Mouse (Mus musculus) heart, postnatal 0 days (tissue): Measurements from ENCODE around the gene Bax. TPM values are rescaled to one million over a fixed set of nuclear protein-coding genes. Genes with fewer than 3 reads are reported as not detected.

Experiments used
- ATAC-seq: fragments of 200-750 bp; cut with Nextera tagmentation; 2 replicates; pipeline ENCODE4 v1.8.0; 2017; ENCODE audit warnings: low read depth, moderate number of reproducible peaks, moderate library complexity; ENCODE audit not compliant: insufficient read depth
- DNase-seq: peaks from one replicate; pipeline ENCODE4 v3.0.0-alpha.2; 2016; ENCODE audit warnings: low spot score
- H3K27ac ChIP-seq: fragments of 300-500 bp; sonication (generic); 2 replicates; pipeline ENCODE4 v1.5.1; 2014; ENCODE audit warnings: low read depth, mild to moderate bottlenecking
- H3K27me3 ChIP-seq: fragments of 300-500 bp; sonication (generic); 2 replicates; pipeline ENCODE4 v1.6.1; 2014; ENCODE audit warnings: low read length, mixed read lengths; ENCODE audit not compliant: control insufficient read depth, insufficient read depth
- H3K36me3 ChIP-seq: fragments of 300-500 bp; sonication (generic); replicated peaks from 2 replicates; pipeline ENCODE4 v1.6.1; 2014; ENCODE audit warnings: low read length, mixed read lengths; ENCODE audit not compliant: control insufficient read depth, insufficient read depth
- H3K4me1 ChIP-seq: fragments of 300-500 bp; sonication (generic); 2 replicates; pipeline ENCODE4 v1.6.1; 2014; ENCODE audit warnings: antibody characterized with exemption; ENCODE audit not compliant: control insufficient read depth, insufficient read depth
- H3K4me2 ChIP-seq: fragments of 300-500 bp; sonication (generic); 2 replicates; pipeline ENCODE4 v1.6.1; 2014; ENCODE audit warnings: low read depth, mild to moderate bottlenecking, low read length, moderate library complexity
- H3K4me3 ChIP-seq: fragments of 300-500 bp; sonication (generic); 2 replicates; pipeline ENCODE4 v1.5.1; 2014; ENCODE audit warnings: low read depth, low read length
- H3K9ac ChIP-seq: fragments of 300-500 bp; sonication (generic); replicated peaks from 2 replicates; pipeline ENCODE4 v1.6.1; 2014; ENCODE audit warnings: low read depth, low read length, mixed read lengths
- H3K9me3 ChIP-seq: fragments of 300-500 bp; sonication (generic); replicated peaks from 2 replicates; pipeline ENCODE4 v1.6.1; 2016; ENCODE audit warnings: low read length; ENCODE audit not compliant: control insufficient read depth
- CTCF ChIP-seq: IDR thresholded peaks from 2 replicates; pipeline ENCODE4 v1.5.1; 2016; ENCODE audit warnings: antibody characterized with exemption, control low read depth, low read depth
- EP300 ChIP-seq: IDR thresholded peaks from 2 replicates; pipeline ENCODE4 v1.6.1; 2016; ENCODE audit warnings: antibody characterized with exemption, low read depth
- WGBS: fragments of 180-500 bp; shearing (Covaris S2); extraction: QIAGEN DNeasy Blood & Tissue Kit; methylation state at CpG from one replicate; pipeline ENCODE4 v1.1.7; 2014; 5-methylcytosine and 5-hydroxymethylcytosine counted together
- polyA plus RNA-seq: library from polyadenylated mRNA; unstranded; fragments of >200 nt; fragmentation: Nextera tagmentation; extraction: Ambion mirVana; gene quantifications from 2 replicates; pipeline ENCODE4 v1.2.1, GENCODE M21; 2015
- total RNA-seq: library from RNA; depleted of rRNA; stranded (reverse); fragments of >200 nt; gene quantifications from 2 replicates; pipeline ENCODE4 v1.2.3, GENCODE M21; 2014; ENCODE audit warnings: low replicate concordance

The Bax gene
- total and polyA plus RNA-seq, 2 experiments from 2014 or later, result 88.1 to 101 TPM

- Histone ChIP-seq H3K27ac (no peak overlapping the region), H3K4me3 (no peak overlapping the region), H3K9ac (no peak overlapping the region), H3K27me3 (no peaks in the 10 kb centered on the region), H3K36me3 (peaks cover 29% of the 10 kb centered on the region), H3K4me2 (no peak overlapping the region), H3K4me1 (peaks cover 11% of the 10 kb centered on the region; the same call in 1 of the 2 replicates), H3K9me3 (no peaks in the 10 kb centered on the region)
- 27% methylated on average over 3 of the region's 3 CpGs for WGBS
- DNase-seq, result no peak
- no peak for TF ChIP-seq CTCF
- TF ChIP-seq EP300, result no peak
- no peak for ATAC-seq
Observed at GRCm38 (mm10) chr7:45491264-45491663, 24.6 kb upstream of the Bax start.

- Histone ChIP-seq H3K36me3 (peaks cover 29% of the 10 kb centered on the region), H3K27me3 (no peaks in the 10 kb centered on the region), H3K9ac (no peak overlapping the region), H3K27ac (no peak overlapping the region), H3K4me1 (peaks cover 11% of the 10 kb centered on the region; the same call in 1 of the 2 replicates), H3K4me2 (no peak overlapping the region), H3K4me3 (no peak overlapping the region), H3K9me3 (no peaks in the 10 kb centered on the region)
- DNase-seq (no peak), ATAC-seq (0 out of 2 replicates have a peak, but pooled peaks have one; percentile 15)
- TF ChIP-seq EP300, result no peak
- WGBS, result 38% methylated on average over 9 of the region's 9 CpGs
Observed at GRCm38 (mm10) chr7:45490822-45491221, 24.1 kb upstream of the Bax start.

DNA sequence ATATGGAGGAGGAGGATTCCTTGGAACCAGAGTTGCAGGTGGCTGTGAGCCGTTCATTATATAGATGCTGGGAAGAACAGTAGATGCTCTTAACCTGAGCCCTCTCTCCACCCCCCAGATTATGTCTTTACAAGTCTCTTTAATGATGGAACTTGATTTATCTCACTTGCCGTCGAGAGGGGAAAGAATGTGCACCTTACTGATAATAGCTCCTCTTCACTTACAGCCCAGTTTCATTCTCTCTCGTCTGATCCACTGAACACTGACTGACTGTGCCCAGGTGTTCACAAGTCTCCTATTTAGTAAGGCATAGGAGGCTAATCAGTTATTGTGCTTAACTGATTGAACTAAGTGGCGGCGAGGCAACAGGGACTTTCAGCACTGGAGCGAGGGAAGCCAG is 22.9 kb upstream of the Bax start:
- ATAC-seq, result no peak
- no peak for DNase-seq
- 68% methylated on average over 7 of the region's 7 CpGs for WGBS

DNA sequence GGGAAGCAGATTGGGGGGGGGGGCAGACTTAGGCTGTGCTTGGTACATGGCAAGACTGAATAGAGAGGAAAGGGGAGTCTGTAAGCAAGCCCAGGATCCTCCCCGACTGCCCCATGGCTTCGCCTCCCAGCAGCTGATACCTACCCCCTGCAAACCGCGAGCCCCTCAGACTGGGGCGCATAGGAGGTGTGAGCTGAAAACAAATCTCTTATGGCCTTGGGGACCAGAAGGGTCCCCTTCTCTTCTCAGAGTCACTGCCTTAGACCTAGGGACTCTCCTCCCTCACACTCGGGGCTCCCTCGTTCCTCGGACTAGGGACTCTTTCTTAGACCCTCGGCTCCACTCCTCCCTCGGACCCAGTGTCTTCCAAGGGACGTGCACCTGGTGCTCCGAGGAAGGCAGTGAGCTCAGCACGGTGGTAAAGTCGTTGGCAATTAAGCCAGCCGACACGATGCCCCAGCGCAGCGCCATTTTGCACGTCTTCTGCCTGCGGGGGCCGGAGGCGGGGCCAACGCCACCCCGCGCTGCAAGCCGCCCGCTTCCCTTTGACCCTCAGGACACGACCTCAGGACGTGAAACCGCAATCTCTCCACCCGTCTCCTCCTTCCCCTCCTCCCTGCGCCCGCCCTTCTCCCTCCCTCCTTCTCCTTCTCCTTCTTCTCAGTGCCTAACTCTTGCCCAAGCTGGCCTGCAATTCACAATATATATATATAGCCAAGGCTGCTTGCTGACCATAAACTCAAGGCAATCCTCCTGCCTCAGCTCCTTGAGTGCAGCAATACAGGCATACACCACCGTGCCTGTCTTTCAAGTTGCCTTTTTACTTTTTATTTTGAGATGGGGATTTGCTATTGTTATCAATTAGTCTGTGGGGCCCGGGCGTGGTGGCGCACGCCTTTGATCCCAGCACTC is 21.9 kb upstream of the Bax start, which contains the start of gene Dhdh:
Gene Dhdh, minus strand, starts transcription at position 513 of the 912 bp plus-strand sequence.
- Histone ChIP-seq H3K9me3 (no peaks in the 10 kb centered on the region), H3K27me3 (no peaks in the 10 kb centered on the region), H3K4me2 (peak within 1 kb of the TSS; percentile 69), H3K4me1 (peaks cover 11% of the 10 kb centered on the region; the same call in 1 of the 2 replicates), H3K4me3 (peak within 1 kb of the TSS; percentile 49), H3K36me3 (peaks cover 7% of the 10 kb centered on the region), H3K9ac (peak within 1 kb of the TSS; percentile 59), H3K27ac (peak within 1 kb of the TSS; percentile 18)
- no peak for DNase-seq
- TF ChIP-seq CTCF, result no peak
- no peak for TF ChIP-seq EP300
- ATAC-seq, result peak; percentile 55
- WGBS, result 11% methylated on average over 38 of the region's 38 CpGs

More for the DNA sequence above, 22.9 kb upstream of the Bax start:
- H3K36me3 ChIP-seq, result peaks cover 17% of the 10 kb centered on the region
- H3K27ac ChIP-seq, result no peak overlapping the region
- H3K9me3 ChIP-seq, result no peaks in the 10 kb centered on the region
- H3K27me3 ChIP-seq, result no peaks in the 10 kb centered on the region
- no peak overlapping the region for H3K4me3 ChIP-seq
- H3K9ac ChIP-seq, result no peak overlapping the region
- peaks cover 11% of the 10 kb centered on the region; the same call in 1 of the 2 replicates for H3K4me1 ChIP-seq
- TF ChIP-seq CTCF (no peak), EP300 (no peak)
- H3K4me2 ChIP-seq, result no peak overlapping the region

DNA sequence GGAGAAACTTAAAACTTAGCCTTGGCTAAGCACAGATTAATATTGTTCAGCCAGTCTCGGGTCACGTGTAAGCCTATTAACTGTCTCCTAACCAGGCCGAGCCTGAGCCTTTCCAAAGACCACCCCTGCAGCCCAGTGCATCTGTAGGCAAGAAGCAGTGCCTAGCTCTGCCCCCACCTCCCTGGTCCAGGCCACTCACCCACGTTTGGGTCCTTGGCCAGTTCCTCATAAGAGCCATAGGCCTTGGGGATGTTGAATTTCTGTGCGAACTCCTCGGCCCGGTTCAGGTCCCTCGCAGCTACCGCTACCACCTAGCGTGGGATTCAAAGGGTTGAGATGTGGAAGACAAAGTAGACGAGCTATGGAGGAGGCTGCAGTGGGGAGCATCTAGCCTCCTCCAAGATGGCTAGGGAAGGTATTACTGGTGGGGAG is 21.2 kb upstream of the Bax start:
- Histone ChIP-seq H3K4me2 (peak overlapping the region; percentile 69), H3K4me3 (peak overlapping the region; percentile 49), H3K36me3 (peaks cover under 1% of the 10 kb centered on the region), H3K9ac (no peak overlapping the region), H3K27me3 (no peaks in the 10 kb centered on the region), H3K27ac (no peak overlapping the region), H3K9me3 (no peaks in the 10 kb centered on the region), H3K4me1 (peaks cover 7% of the 10 kb centered on the region; the same call in 1 of the 2 replicates)
- DNase-seq, result no peak
- ATAC-seq, result no peak
- 57% methylated on average over 11 of the region's 11 CpGs for WGBS
- no peak for TF ChIP-seq CTCF
- TF ChIP-seq EP300, result no peak
